Mouse (Mus musculus) embryonic facial prominence, embryonic 14.5 days (tissue): ENCODE measurements around the gene Cped1. TPM values are rescaled to one million over a fixed set of nuclear protein-coding genes. Genes with fewer than 3 reads are reported as not detected.

Experiments used
- polyA plus RNA-seq: library from polyadenylated mRNA; unstranded; fragments of >200 nt; fragmentation: Nextera tagmentation; extraction: Ambion mirVana; gene quantifications from 2 replicates; pipeline ENCODE4 v1.2.1, GENCODE M21; 2014

The Cped1 gene
- polyA plus RNA-seq, 1 experiment from 2014 or later: 25.0 TPM

Other genes starting within 250 kb of the Cped1 start
- 50.5 and 52.8 TPM in 2 replicates for gene Tspan12, start 133.4 kb upstream of the Cped1 start, polyA plus RNA-seq
- 44.2 and 50.0 TPM in 2 replicates for gene Ing3, start 36.3 kb upstream of the Cped1 start, polyA plus RNA-seq